Mouse (Mus musculus): Measurements from ENCODE around the gene RPS10-NUDT3.

RPS10-NUDT3 gene

GRCm38 (mm10) chr17:27634871-27635574, at the start of gene RPS10-NUDT3:
Gene RPS10-NUDT3, minus strand, starts transcription at chr17:27635222.
- Histone ChIP-seq H3K27me3 (ENCODE audit: control insufficient read depth, insufficient read depth, low read length, poor library complexity, severe bottlenecking) (no peaks in the 10 kb centered on the region), H3K36me3 (ENCODE audit: control insufficient read depth, insufficient read depth, low read length, poor library complexity, severe bottlenecking) (peaks cover 7% of the 10 kb centered on the region)
- peak; percentile 93 for DNase-seq (ENCODE audit: low read depth, low spot score)

GRCm38 (mm10) chr17:27678924-27679813, 44.1 kb upstream of the RPS10-NUDT3 start:
- no peak for DNase-seq (ENCODE audit: low read depth, low spot score)
- H3K27me3 ChIP-seq (ENCODE audit: control insufficient read depth, insufficient read depth, low read length, poor library complexity, severe bottlenecking) = no peaks in the 10 kb centered on the region
- no peaks in the 10 kb centered on the region for H3K36me3 ChIP-seq (ENCODE audit: control insufficient read depth, insufficient read depth, low read length, poor library complexity, severe bottlenecking)

GRCm38 (mm10) chr17:27677756-27678155, 42.7 kb upstream of the RPS10-NUDT3 start:
- DNase-seq (ENCODE audit: low read depth, low spot score) = no peak
- no peaks in the 10 kb centered on the region for H3K36me3 ChIP-seq (ENCODE audit: control insufficient read depth, insufficient read depth, low read length, poor library complexity, severe bottlenecking)
- H3K27me3 ChIP-seq (ENCODE audit: control insufficient read depth, insufficient read depth, low read length, poor library complexity, severe bottlenecking) = no peaks in the 10 kb centered on the region

- H3K27me3 ChIP-seq (ENCODE audit: control insufficient read depth, insufficient read depth, low read length, poor library complexity, severe bottlenecking) = no peaks in the 10 kb centered on the region
- no peaks in the 10 kb centered on the region for H3K36me3 ChIP-seq (ENCODE audit: control insufficient read depth, insufficient read depth, low read length, poor library complexity, severe bottlenecking)
- no peak for DNase-seq (ENCODE audit: low read depth, low spot score)
These were observed 41.2 kb upstream of the RPS10-NUDT3 start for GRCm38 (mm10) chr17:27676270-27676669.

GRCm38 (mm10) chr17:27675453-27675852, 40.4 kb upstream of the RPS10-NUDT3 start:
- Histone ChIP-seq H3K27me3 (ENCODE audit: control insufficient read depth, insufficient read depth, low read length, poor library complexity, severe bottlenecking) (no peaks in the 10 kb centered on the region), H3K36me3 (ENCODE audit: control insufficient read depth, insufficient read depth, low read length, poor library complexity, severe bottlenecking) (no peaks in the 10 kb centered on the region)
- peak; percentile 27 for DNase-seq (ENCODE audit: low read depth, low spot score)

GRCm38 (mm10) chr17:27673945-27674344, 38.9 kb upstream of the RPS10-NUDT3 start:
- no peaks in the 10 kb centered on the region for H3K27me3 ChIP-seq (ENCODE audit: control insufficient read depth, insufficient read depth, low read length, poor library complexity, severe bottlenecking)
- H3K36me3 ChIP-seq (ENCODE audit: control insufficient read depth, insufficient read depth, low read length, poor library complexity, severe bottlenecking) = no peaks in the 10 kb centered on the region

GRCm38 (mm10) chr17:27671720-27672119, 36.7 kb upstream of the RPS10-NUDT3 start:
- Histone ChIP-seq H3K36me3 (ENCODE audit: control insufficient read depth, insufficient read depth, low read length, poor library complexity, severe bottlenecking) (no peaks in the 10 kb centered on the region), H3K27me3 (ENCODE audit: control insufficient read depth, insufficient read depth, low read length, poor library complexity, severe bottlenecking) (no peaks in the 10 kb centered on the region)
- no peak for DNase-seq (ENCODE audit: low read depth, low spot score)

More at GRCm38 (mm10) chr17:27673945-27674344, 38.9 kb upstream of the RPS10-NUDT3 start:
- DNase-seq (ENCODE audit: low read depth, low spot score) = no peak

GRCm38 (mm10) chr17:27658767-27659166, 23.7 kb upstream of the RPS10-NUDT3 start:
- Histone ChIP-seq H3K36me3 (ENCODE audit: control insufficient read depth, insufficient read depth, low read length, poor library complexity, severe bottlenecking) (no peaks in the 10 kb centered on the region), H3K27me3 (ENCODE audit: control insufficient read depth, insufficient read depth, low read length, poor library complexity, severe bottlenecking) (no peaks in the 10 kb centered on the region)
- DNase-seq (ENCODE audit: low read depth, low spot score) = no peak

- no peaks in the 10 kb centered on the region for H3K36me3 ChIP-seq (ENCODE audit: control insufficient read depth, insufficient read depth, low read length, poor library complexity, severe bottlenecking)
- H3K27me3 ChIP-seq (ENCODE audit: control insufficient read depth, insufficient read depth, low read length, poor library complexity, severe bottlenecking) = no peaks in the 10 kb centered on the region
- no peak for DNase-seq (ENCODE audit: low read depth, low spot score)
These were observed 22.1 kb upstream of the RPS10-NUDT3 start for GRCm38 (mm10) chr17:27657123-27657522.

GRCm38 (mm10) chr17:27656414-27656813, 21.4 kb upstream of the RPS10-NUDT3 start:
- H3K36me3 ChIP-seq (ENCODE audit: control insufficient read depth, insufficient read depth, low read length, poor library complexity, severe bottlenecking) = no peaks in the 10 kb centered on the region
- DNase-seq (ENCODE audit: low read depth, low spot score) = no peak
- no peaks in the 10 kb centered on the region for H3K27me3 ChIP-seq (ENCODE audit: control insufficient read depth, insufficient read depth, low read length, poor library complexity, severe bottlenecking)

- Histone ChIP-seq H3K27me3 (ENCODE audit: control insufficient read depth, insufficient read depth, low read length, poor library complexity, severe bottlenecking) (no peaks in the 10 kb centered on the region), H3K36me3 (ENCODE audit: control insufficient read depth, insufficient read depth, low read length, poor library complexity, severe bottlenecking) (no peaks in the 10 kb centered on the region)
- DNase-seq (ENCODE audit: low read depth, low spot score) = peak; percentile 64
These were observed 21.0 kb upstream of the RPS10-NUDT3 start for GRCm38 (mm10) chr17:27656011-27656399.

GRCm38 (mm10) chr17:27655089-27656010, 20.3 kb upstream of the RPS10-NUDT3 start, which contains the start of gene Pacsin1:
Gene Pacsin1, plus strand, starts transcription at chr17:27655509.
- Histone ChIP-seq H3K27me3 (ENCODE audit: control insufficient read depth, insufficient read depth, low read length, poor library complexity, severe bottlenecking) (no peaks in the 10 kb centered on the region), H3K36me3 (ENCODE audit: control insufficient read depth, insufficient read depth, low read length, poor library complexity, severe bottlenecking) (no peaks in the 10 kb centered on the region)
- DNase-seq (ENCODE audit: low read depth, low spot score) = peak; percentile 73

- DNase-seq (ENCODE audit: low read depth, low spot score) = no peak
- H3K27me3 ChIP-seq (ENCODE audit: control insufficient read depth, insufficient read depth, low read length, poor library complexity, severe bottlenecking) = no peaks in the 10 kb centered on the region
- H3K36me3 ChIP-seq (ENCODE audit: control insufficient read depth, insufficient read depth, low read length, poor library complexity, severe bottlenecking) = no peaks in the 10 kb centered on the region
These were observed 18.4 kb upstream of the RPS10-NUDT3 start for GRCm38 (mm10) chr17:27653253-27653959.

All from splenic B cell, adult 2 months (primary cell).